Mouse (Mus musculus): ENCODE results near the gene Pitpnb.
A peak's percentile ranks its signal among the peaks of the same experiment; 100 is the strongest.

Gene Pitpnb

DNA sequence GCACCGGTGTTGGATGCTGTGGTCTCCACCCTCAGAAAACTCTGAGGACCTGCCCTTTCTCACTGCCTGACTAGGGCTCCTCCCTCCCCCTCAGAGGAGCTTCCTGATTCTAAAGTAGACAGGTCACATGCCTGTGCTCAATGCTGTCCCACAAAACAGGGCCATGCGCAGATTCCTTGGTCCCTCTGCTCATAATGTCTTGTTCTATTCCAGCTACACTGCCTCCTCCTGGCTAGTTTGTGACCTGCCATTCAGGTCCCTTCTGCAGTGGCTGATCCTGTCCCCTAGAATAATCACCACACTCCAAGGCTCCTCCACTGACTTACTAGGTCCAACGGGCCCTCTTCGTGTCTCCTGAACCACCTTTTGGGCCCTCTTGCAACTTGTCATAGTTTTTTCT is 65.6 kb downstream of the Pitpnb start:
- no peak for DNase-seq (ENCODE audit: low spot score)

DNA sequence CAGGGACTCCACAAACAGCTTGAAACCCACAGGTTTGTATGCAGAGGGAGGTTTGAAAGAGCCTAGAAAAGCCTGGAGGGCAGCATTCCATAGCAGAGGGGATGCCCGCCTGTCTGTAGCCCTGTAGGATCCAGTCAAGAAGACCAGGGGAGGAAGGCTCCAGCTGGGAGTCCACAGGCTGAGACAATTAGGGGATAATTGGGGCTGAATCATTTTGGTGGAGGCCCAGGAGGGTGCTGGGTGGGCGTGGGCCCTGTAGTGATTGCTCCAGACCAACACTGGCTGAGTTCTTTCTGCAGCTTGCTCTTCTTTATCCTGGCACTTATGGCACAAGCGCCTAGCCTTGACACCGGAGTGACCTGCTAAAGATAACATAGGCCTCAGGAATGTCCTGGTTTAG is 67.9 kb downstream of the Pitpnb start:
- DNase-seq (ENCODE audit: low spot score) = no peak

DNA sequence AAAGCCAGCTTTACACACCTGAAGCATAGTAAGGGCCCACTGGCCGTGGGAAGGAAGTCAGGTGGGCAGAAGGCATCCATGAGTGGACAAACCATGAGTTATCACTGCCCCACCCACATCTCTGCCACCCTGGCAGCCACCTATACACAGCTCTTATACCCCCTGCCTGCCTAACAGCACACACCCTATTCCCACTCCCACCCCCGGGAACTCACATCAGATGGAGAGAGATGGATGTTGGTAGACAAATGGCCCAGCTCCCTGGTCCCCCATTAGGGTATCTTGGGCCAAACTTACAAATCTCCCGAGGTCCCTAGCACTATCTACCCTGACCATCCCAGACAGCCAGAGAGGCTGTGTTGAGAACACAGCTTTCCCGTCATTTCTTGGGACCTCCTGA is 68.7 kb downstream of the Pitpnb start:
- DNase-seq (ENCODE audit: low spot score) = no peak

DNA sequence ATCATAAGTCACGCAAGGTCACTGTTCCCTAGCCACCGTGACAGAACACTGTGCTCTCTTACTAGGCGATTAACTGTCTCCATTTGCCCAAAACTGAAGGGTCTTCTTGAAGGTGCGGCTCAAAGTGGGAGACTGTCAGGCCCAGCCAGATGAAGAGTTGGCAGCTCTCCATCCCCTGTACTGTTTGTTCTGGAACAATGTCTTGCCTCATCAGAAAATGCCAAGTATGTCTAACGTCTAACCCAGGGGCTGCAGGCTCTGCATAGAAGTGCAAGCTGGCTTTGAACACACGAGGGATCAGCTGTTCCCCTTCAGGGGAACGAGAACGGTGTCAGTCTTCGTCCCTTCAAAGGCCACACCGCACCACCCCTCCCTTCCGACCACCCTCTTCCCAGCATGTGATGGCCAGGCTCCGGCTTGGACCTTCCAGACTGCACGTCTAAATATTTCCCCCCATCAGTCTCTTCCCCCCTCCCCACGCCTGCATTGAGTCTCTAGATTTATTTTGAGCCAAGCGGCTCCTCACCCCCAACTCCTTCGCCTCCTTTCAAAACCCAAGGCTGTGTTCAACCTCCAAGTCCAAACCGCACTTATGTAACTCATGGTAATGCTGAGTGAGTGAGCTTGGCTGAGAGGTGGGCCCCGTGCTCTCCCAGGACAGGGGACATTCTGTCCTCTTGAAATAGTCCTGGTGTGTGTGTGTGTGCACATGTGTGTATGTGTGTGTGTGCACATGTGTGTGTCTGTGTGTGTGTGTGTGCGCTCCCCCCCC is 71.5 kb downstream of the Pitpnb start:
- DNase-seq (ENCODE audit: low spot score) = no peak

DNA sequence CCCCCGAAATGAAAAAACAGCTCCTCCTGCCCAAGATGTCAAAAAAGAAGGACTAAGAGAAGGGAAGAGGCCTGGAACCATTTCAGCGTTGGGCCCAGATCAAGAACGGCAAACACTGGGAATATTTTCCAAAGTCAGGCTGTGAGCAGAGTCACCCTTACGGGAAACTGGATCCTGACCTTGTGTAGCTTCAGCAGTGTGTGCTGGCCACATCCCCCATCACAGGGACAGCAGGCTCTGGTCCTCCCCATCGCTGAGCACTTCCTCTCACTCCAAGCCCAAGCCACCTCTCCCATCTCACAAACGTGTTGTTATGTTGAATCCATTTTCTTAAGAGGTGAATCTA is 72.1 kb downstream of the Pitpnb start:
- DNase-seq (ENCODE audit: low spot score) = no peak

DNA sequence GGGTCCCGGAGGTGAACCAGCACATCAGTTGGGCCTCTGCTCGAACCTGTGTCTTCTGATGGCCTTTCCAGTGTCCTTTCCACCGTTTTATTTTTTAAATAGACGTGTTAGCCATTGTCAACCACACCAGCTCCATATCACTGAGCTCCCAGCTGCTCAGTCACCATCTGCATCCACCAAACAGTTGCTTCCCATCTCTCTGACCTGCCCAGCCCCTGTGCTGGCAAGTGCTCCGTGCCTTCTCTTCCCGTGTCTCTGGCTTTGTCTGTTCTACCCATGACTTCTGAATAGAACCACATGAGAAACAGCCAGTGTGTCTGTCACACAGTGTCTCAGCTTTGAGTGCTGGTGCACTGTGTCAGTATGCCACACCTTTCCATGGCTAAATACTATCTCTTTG is 74.2 kb downstream of the Pitpnb start:
- no peak for DNase-seq (ENCODE audit: low spot score)

DNA sequence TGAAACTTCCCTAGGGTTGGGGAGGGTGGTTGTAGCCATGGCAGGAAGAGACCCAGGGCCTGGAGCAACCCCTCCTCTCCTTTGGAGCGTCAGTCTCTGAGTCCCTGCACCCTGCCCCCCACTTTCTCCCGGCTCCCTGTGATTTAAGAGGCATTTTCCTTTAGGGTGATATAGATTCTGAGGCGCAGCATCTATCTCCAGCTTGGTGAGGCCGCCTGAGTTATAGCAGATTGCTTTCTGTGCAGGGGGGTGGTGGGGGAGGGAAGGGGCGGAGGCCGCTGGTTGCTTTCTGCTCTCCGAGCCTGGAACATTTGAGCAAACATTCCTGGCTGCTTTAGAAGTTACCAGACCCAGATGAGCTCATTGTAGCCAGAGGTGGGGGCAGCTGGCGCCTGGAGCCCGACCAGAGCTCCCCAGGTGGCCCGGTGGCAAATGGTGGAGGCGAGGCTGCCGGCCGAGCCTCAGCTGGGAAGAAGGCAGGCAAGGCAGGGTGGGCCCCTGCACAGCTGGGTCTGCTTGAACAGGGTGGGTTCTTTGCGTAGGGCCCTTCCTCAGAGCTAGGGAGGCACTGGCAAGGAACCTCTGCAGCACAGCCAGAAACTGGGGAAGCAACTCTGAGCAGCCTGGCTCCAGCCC is 78.0 kb downstream of the Pitpnb start:
- DNase-seq (ENCODE audit: low spot score) = peak; percentile 61

DNA sequence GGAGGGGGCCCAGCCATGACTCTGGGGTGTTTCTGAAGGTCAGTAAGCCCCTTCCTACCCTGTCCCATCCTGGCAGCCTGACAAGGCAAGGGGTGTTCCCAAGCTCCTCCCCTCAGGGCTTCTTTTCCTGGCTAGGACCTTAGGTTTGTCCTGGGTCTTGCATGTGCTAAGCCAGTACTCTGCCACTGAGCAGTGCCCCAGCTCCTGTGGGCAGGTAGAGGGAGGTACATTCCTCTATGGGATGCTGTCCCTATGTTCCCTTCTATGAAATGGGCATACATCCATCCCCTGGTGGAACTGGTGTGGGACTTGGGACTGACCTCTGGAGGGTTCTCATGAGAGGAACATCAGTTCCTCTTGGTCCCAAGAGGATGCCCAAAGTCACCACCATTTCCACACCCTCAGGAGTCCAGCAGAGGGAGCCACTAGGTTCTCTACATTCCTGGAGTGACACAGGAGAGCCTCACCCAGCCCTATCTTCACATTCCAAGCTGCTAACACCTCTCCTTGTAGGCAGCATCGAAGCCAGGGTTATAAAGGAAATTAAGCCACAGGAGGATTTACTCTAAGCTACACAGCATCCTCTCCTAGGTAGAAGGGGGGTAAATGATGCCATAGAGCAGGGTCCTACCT is 79.0 kb downstream of the Pitpnb start:
- no peak for DNase-seq (ENCODE audit: low spot score)

DNA sequence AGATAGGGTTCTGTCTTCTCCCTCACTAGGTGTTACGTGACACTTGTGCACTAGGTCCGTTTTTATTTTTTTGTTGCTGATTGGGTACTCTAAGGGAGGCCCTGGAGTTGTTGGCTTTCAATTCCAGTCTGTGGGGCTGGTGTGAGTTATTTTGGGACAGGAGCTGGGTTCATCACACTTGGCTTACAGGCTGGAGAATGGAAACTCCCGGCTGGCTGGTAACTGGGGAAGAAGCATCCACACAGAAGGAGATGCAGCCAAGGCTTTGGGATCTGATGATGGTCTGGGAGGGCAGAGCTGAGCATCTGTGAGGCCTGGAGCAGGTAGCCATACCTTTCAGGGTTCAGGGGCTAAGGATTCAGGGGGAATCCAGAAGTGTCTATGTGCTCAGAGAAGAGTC is 80.1 kb downstream of the Pitpnb start:
- DNase-seq (ENCODE audit: low spot score) = no peak

DNA sequence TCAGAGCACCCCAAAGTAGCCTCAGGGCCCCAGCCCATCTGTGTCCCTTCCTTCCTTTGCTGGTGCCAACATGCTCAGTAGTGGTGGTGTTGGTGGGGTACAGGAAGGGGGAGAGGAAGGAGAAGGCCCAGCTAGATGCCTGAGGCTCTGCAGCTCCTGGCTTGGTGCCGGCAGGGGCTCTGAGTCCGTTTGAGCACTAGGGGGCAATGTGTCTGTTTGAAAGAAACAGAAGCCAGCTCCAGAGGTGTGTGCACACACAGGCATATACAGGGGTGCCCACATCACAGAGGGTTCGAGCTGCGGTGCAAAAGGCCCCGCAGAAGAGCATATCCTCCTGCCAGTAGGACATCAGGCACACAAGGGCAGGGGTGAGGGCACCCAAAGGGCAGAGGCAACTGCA is 83.6 kb downstream of the Pitpnb start:
- peak; percentile 63 for DNase-seq (ENCODE audit: low spot score)

DNA sequence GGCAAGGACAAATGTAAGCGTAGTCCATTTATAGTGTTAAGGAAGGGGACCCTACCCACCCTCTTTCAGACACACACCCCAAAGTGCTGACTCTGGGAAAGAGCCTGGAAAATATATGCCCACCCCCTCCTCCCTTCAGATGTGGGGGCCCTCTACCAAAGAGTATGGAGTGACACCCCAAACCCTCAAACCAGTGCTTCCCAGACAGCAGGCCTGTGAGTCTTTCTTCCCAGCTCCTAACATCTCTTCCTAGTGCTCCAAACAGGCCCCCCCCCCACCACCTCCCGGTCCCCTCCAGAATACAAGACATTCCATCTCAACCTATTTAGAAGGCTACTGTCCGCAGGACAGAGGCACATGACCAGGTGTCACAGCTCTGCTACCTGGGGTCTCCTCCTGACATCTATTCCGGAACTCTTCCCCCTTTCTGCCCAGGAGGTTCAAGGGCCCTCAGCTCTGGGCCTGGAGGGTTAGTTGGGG is 84.2 kb downstream of the Pitpnb start:
- no peak for DNase-seq (ENCODE audit: low spot score)

DNA sequence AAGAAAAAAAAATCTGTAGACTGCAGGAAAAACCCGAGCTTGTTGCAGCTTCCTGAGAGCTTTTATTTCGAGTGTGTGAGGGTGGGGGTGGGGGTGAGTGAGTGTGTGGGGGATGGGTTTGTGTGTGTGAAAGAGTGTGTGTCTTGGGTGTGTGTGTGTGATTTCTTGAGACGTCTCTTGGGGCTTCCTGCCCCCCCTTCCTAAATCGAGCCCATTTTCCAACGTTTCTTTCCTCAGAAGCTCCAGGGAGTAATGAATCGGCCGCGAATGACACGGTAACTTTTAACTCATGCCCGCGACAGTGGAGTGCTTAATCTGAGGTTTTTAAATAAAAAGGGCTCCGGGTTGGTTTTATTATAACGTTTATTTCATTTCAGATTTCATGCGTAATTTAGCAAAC is 85.0 kb downstream of the Pitpnb start:
- DNase-seq (ENCODE audit: low spot score) = no peak

DNA sequence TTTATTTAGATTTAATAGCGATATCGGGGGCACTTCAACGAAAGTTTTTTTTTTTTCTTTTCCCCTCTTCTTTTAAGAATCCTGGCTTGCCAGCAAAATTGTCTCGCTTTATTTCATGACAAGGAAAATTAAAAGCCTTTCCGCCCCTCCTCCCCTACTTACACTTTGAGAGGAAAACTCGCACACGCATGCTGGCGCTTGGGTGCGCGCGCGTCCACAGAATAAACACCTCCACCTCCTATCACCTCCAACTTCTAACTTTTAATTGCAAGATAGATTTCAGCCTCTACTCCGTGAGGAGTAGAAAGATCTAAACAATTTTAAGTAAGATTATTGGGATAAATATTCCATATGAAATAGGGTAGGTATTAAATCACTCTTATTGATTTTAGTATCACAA is 85.5 kb downstream of the Pitpnb start:
- DNase-seq (ENCODE audit: low spot score) = no peak

DNA sequence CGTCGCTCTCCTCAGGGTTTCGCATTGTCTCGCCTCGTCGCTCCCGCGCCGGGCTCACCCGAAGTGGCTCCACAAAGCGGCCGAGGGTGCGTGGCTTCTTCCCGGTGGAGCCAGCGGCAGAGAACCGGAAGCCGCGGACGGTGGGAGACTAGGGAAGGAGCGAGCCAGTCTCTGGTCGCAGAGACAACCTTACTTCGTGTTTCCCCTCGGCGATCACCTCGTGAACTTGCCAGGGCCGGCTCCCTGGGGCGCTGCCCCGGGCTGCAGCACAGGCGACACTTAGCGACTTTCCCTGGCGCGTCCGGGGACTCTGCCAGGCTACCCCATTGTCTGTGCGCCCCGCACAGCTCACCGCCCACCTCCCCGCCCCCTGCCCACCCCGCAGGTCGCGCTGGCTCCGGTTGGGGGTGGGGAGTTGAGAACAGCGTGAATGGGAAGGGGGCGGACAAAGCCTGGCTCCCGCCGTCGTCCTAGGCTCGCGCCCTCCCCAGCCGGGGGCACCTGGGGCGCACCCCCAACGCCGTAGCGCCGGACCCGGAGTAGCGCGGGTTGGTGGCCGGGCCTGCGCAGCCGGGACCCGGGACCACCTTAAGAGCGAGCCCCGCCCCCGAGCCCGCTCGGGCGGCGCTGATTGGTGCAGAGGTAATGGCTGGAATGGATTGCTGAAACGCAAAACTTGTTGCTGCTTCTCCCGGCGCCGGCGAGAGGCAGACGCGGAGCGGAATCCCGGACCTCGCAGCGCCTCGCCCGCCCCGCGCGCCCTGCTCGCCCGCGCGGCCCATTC is 86.2 kb downstream of the Pitpnb start, which contains the start of gene Mn1:
TSS of gene Mn1 (plus strand) at position 772 of the 784 bp plus-strand sequence.
- DNase-seq (ENCODE audit: low spot score) = peak; percentile 92

DNA sequence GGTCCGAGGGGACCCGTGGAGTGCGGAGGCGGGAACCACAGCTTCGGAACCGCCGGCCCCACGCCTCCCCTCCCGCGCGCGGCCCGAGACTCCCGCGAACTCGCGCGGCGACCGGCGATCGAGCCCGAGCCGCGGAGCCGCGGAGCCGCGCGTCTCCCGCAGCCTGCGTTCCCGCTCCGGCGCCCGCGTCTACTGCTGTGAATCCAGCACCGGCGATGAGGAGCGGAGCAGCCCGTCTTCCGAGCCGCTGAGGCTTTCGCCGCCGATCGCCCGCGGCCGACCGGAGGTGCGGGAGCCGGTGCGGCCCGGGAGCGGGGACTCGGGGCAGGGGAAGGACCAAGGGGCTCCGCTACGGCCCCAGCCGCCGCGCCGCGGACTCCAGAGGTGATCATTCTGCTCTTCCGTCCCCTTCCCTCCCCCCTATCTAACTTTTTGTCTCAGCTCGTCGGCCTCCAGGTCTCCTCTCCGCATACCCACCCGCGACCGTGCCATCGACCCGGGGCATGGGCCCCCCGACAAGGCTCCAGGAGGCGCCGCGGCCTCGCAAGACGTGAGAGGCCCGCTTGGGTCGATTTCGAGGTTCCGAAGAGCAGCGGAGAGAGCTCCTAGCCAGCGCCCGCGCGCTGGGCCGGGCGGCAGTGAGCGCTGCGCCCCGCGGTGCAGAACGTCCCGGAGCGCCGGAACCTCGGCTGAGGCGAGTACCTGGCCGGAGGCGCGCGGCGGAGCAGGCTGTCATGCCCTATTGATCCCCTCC is 87.0 kb downstream of the Pitpnb start:
- no peak for DNase-seq (ENCODE audit: low spot score)

DNA sequence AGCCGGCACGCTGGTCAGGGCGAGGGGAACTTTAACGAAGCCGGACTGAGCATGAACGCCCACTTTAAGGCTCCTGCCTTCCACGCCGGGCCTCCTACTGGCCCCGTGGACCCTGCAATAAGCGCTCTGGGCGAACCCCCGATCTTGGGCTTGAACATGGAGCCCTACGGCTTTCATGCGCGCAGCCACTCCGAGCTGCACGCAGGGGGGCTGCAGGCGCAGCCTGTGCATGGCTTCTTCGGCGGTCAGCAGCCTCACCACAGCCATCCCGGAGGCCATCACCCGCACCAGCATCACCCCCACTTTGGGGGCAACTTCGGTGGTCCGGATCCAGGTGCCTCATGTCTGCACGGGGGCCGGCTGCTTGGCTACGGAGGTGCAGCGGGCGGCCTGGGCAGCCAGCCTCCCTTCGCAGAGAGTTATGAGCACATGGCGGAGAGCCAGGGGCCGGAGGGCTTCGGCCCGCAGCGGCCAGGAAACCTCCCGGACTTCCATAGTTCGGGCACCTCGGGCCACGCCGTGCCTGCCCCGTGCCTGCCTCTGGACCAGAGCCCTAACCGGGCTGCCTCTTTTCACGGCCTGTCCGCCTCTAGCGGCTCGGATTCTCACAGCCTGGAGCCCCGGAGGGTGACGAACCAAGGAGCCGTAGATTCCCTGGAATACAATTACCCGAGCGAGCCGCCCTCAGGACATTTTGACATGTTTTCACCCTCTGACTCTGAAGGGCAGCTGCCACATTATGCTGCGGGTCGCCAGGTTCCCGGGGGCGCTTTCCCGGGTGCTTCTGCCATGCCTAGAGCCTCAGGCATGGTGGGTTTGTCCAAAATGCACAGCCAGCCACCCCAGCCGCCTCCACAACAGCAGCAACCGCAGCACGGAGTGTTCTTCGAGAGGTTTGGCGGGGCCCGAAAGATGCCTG is 87.9 kb downstream of the Pitpnb start:
- no peak for DNase-seq (ENCODE audit: low spot score)

DNA sequence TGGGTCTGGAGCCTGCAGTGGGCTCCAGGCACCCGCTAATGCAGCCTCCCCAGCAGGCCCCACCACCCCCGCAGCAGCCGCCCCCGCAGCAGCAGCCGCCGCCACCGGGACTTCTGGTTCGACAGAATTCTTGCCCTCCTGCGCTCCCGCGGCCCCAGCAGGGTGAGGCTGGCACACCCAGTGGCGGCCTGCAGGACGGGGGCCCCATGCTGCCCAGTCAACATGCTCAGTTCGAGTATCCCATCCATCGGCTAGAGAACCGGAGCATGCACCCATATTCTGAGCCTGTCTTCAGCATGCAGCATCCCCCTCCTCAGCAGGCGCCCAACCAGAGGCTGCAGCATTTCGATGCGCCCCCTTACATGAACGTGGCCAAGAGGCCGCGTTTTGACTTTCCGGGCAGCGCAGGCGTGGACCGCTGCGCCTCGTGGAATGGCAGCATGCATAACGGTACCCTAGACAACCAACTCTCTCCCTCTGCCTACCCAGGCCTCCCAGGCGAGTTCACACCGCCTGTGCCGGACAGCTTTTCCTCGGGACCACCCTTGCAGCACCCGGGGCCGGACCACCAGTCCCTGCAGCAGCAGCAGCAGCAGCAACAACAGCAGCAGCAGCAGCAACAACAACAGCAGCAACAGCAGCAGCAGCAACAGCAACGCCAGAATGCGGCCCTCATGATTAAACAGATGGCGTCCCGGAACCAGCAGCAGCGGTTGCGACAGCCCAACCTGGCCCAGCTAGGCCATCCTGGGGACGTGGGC is 88.7 kb downstream of the Pitpnb start:
- DNase-seq (ENCODE audit: low spot score) = no peak

DNA sequence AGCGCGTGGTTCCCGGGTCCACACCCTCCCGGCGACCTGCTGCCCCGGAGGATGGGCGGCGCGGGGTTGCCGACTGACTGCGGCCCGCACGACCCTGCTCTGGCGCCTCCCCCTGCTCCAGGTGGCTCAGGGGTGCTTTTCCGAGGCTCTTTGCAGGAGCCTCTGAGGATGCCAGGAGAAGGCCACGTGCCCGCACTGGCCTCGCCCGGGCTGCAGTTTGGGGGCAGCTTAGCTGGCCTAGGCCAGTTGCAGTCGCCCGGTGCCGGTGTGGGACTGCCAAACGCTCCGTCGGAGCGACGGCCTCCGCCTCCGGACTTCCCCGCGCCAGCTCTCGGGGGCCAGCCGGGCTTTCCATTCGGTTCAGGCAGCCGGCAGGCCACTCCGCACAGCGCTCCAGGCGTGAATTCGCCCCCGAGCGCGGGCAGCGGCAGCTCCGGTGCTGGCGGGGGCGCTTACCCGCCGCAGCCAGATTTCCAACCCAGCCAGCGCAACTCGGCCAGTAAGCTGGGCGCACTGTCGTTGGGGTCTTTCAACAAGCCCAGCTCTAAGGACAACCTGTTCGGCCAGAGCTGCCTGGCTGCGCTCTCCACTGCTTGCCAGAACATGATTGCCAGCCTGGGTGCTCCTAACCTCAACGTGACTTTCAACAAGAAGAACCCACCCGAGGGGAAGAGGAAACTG is 89.6 kb downstream of the Pitpnb start:
- no peak for DNase-seq (ENCODE audit: low spot score)

DNA sequence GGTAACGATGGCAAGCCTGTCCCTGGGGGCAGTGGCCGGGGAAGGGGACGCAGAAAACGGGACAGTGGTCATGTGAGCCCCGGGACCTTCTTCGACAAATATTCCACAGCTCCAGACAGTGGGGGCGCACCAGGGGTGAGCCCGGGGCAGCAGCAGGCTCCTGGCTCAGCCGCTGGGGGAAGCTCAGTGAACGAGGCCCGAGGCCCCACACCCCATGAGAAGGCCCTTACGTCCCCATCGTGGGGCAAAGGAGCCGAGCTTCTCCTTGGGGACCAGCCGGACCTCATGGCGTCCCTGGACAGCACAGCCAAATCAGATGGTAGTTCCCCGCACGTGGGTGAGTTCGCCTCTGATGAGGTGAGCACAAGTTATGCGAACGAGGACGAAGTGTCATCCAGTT is 90.3 kb downstream of the Pitpnb start:
- DNase-seq (ENCODE audit: low spot score) = no peak
